Mouse (Mus musculus): Measurements from ENCODE around the gene Gmds. TPM values are rescaled to one million over a fixed set of nuclear protein-coding genes. Genes with fewer than 3 reads are reported as not detected.

Gmds gene
- polyA plus RNA-seq, 1 experiment = 10.6 TPM

GRCm38 (mm10) chr13:31978126-31978525 is 360.4 kb downstream of the Gmds start:
- TF ChIP-seq CTCF (IDR thresholded peaks at IDR 0.05; ENCODE audit: low read depth, low read length) = no peak
- TF ChIP-seq POLR2A (IDR thresholded peaks at IDR 0.05; ENCODE audit: insufficient read depth, low read length) = no peak
- TF ChIP-seq EP300 (IDR thresholded peaks at IDR 0.05; ENCODE audit: insufficient read depth, low read depth, low read length) = no peak
- Histone ChIP-seq H3K36me3 (ENCODE audit: control insufficient read depth, insufficient read depth, low read length, poor library complexity, severe bottlenecking) (no peaks in the 10 kb centered on the region), H3K4me1 (ENCODE audit: control insufficient read depth, insufficient read depth, low read length) (no peaks in the 10 kb centered on the region), H3K4me3 (ENCODE audit: low read depth, low read length) (no peak overlapping the region), H3K9ac (ENCODE audit: low read depth, poor library complexity, severe bottlenecking) (no peak overlapping the region), H3K27me3 (ENCODE audit: control insufficient read depth, insufficient read depth, low read length, poor library complexity, severe bottlenecking) (no peaks in the 10 kb centered on the region), H3K9me3 (replicated peaks; ENCODE audit: control insufficient read depth, insufficient read depth, low read length, poor library complexity, severe bottlenecking) (no peaks in the 10 kb centered on the region), H3K27ac (ENCODE audit: insufficient read depth, low read length) (no peak overlapping the region)

- Histone ChIP-seq H3K9ac (ENCODE audit: low read depth, poor library complexity, severe bottlenecking) (no peak overlapping the region), H3K27me3 (ENCODE audit: control insufficient read depth, insufficient read depth, low read length, poor library complexity, severe bottlenecking) (no peaks in the 10 kb centered on the region), H3K9me3 (replicated peaks; ENCODE audit: control insufficient read depth, insufficient read depth, low read length, poor library complexity, severe bottlenecking) (no peaks in the 10 kb centered on the region), H3K4me3 (ENCODE audit: low read depth, low read length) (no peak overlapping the region), H3K27ac (ENCODE audit: insufficient read depth, low read length) (no peak overlapping the region), H3K36me3 (ENCODE audit: control insufficient read depth, insufficient read depth, low read length, poor library complexity, severe bottlenecking) (no peaks in the 10 kb centered on the region), H3K4me1 (ENCODE audit: control insufficient read depth, insufficient read depth, low read length) (no peaks in the 10 kb centered on the region)
- TF ChIP-seq EP300 (IDR thresholded peaks at IDR 0.05; ENCODE audit: insufficient read depth, low read depth, low read length) (no peak), CTCF (IDR thresholded peaks at IDR 0.05; ENCODE audit: low read depth, low read length) (no peak), POLR2A (IDR thresholded peaks at IDR 0.05; ENCODE audit: insufficient read depth, low read length) (no peak)
These were observed 363.6 kb downstream of the Gmds start for GRCm38 (mm10) chr13:31974751-31975479.

- H3K36me3 ChIP-seq (ENCODE audit: control insufficient read depth, insufficient read depth, low read length, poor library complexity, severe bottlenecking) = no peaks in the 10 kb centered on the region
- H3K27me3 ChIP-seq (ENCODE audit: control insufficient read depth, insufficient read depth, low read length, poor library complexity, severe bottlenecking) = no peaks in the 10 kb centered on the region
- no peak overlapping the region for H3K9ac ChIP-seq (ENCODE audit: low read depth, poor library complexity, severe bottlenecking)
- no peak overlapping the region for H3K27ac ChIP-seq (ENCODE audit: insufficient read depth, low read length)
- TF ChIP-seq EP300 (IDR thresholded peaks at IDR 0.05; ENCODE audit: insufficient read depth, low read depth, low read length) (no peak), CTCF (IDR thresholded peaks at IDR 0.05; ENCODE audit: low read depth, low read length) (no peak), POLR2A (IDR thresholded peaks at IDR 0.05; ENCODE audit: insufficient read depth, low read length) (no peak)
- no peaks in the 10 kb centered on the region for H3K4me1 ChIP-seq (ENCODE audit: control insufficient read depth, insufficient read depth, low read length)
- H3K4me3 ChIP-seq (ENCODE audit: low read depth, low read length) = no peak overlapping the region
- H3K9me3 ChIP-seq (replicated peaks; ENCODE audit: control insufficient read depth, insufficient read depth, low read length, poor library complexity, severe bottlenecking) = no peaks in the 10 kb centered on the region
These were observed 367.5 kb downstream of the Gmds start for GRCm38 (mm10) chr13:31971040-31971501.

GRCm38 (mm10) chr13:31968272-31968671 is 370.3 kb downstream of the Gmds start:
- no peaks in the 10 kb centered on the region for H3K4me1 ChIP-seq (ENCODE audit: control insufficient read depth, insufficient read depth, low read length)

GRCm38 (mm10) chr13:31966931-31967532 is 371.5 kb downstream of the Gmds start:
- no peak overlapping the region for H3K4me3 ChIP-seq (ENCODE audit: low read depth, low read length)
- no peaks in the 10 kb centered on the region for H3K36me3 ChIP-seq (ENCODE audit: control insufficient read depth, insufficient read depth, low read length, poor library complexity, severe bottlenecking)
- H3K9me3 ChIP-seq (replicated peaks; ENCODE audit: control insufficient read depth, insufficient read depth, low read length, poor library complexity, severe bottlenecking) = no peaks in the 10 kb centered on the region
- H3K4me1 ChIP-seq (ENCODE audit: control insufficient read depth, insufficient read depth, low read length) = no peaks in the 10 kb centered on the region
- TF ChIP-seq POLR2A (IDR thresholded peaks at IDR 0.05; ENCODE audit: insufficient read depth, low read length) (no peak), CTCF (IDR thresholded peaks at IDR 0.05; ENCODE audit: low read depth, low read length) (no peak), EP300 (IDR thresholded peaks at IDR 0.05; ENCODE audit: insufficient read depth, low read depth, low read length) (no peak)
- no peak overlapping the region for H3K27ac ChIP-seq (ENCODE audit: insufficient read depth, low read length)
- no peaks in the 10 kb centered on the region for H3K27me3 ChIP-seq (ENCODE audit: control insufficient read depth, insufficient read depth, low read length, poor library complexity, severe bottlenecking)
- no peak overlapping the region for H3K9ac ChIP-seq (ENCODE audit: low read depth, poor library complexity, severe bottlenecking)

More at GRCm38 (mm10) chr13:31968272-31968671, 370.3 kb downstream of the Gmds start:
- TF ChIP-seq EP300 (IDR thresholded peaks at IDR 0.05; ENCODE audit: insufficient read depth, low read depth, low read length) = no peak
- no peak for TF ChIP-seq POLR2A (IDR thresholded peaks at IDR 0.05; ENCODE audit: insufficient read depth, low read length)
- TF ChIP-seq CTCF (IDR thresholded peaks at IDR 0.05; ENCODE audit: low read depth, low read length) = no peak
- Histone ChIP-seq H3K36me3 (ENCODE audit: control insufficient read depth, insufficient read depth, low read length, poor library complexity, severe bottlenecking) (no peaks in the 10 kb centered on the region), H3K9ac (ENCODE audit: low read depth, poor library complexity, severe bottlenecking) (no peak overlapping the region), H3K4me3 (ENCODE audit: low read depth, low read length) (no peak overlapping the region), H3K27me3 (ENCODE audit: control insufficient read depth, insufficient read depth, low read length, poor library complexity, severe bottlenecking) (no peaks in the 10 kb centered on the region), H3K27ac (ENCODE audit: insufficient read depth, low read length) (no peak overlapping the region), H3K9me3 (replicated peaks; ENCODE audit: control insufficient read depth, insufficient read depth, low read length, poor library complexity, severe bottlenecking) (no peaks in the 10 kb centered on the region)

GRCm38 (mm10) chr13:31960514-31960913 is 378.0 kb downstream of the Gmds start:
- no peak overlapping the region for H3K27ac ChIP-seq (ENCODE audit: insufficient read depth, low read length)
- no peaks in the 10 kb centered on the region for H3K36me3 ChIP-seq (ENCODE audit: control insufficient read depth, insufficient read depth, low read length, poor library complexity, severe bottlenecking)
- no peak overlapping the region for H3K4me3 ChIP-seq (ENCODE audit: low read depth, low read length)
- no peak overlapping the region for H3K9ac ChIP-seq (ENCODE audit: low read depth, poor library complexity, severe bottlenecking)
- H3K27me3 ChIP-seq (ENCODE audit: control insufficient read depth, insufficient read depth, low read length, poor library complexity, severe bottlenecking) = no peaks in the 10 kb centered on the region
- no peaks in the 10 kb centered on the region for H3K9me3 ChIP-seq (replicated peaks; ENCODE audit: control insufficient read depth, insufficient read depth, low read length, poor library complexity, severe bottlenecking)
- TF ChIP-seq EP300 (IDR thresholded peaks at IDR 0.05; ENCODE audit: insufficient read depth, low read depth, low read length) (no peak), CTCF (IDR thresholded peaks at IDR 0.05; ENCODE audit: low read depth, low read length) (no peak), POLR2A (IDR thresholded peaks at IDR 0.05; ENCODE audit: insufficient read depth, low read length) (no peak)
- H3K4me1 ChIP-seq (ENCODE audit: control insufficient read depth, insufficient read depth, low read length) = no peaks in the 10 kb centered on the region

Data from ES-Bruce4 (cell line).